8 mouse cellular contexts compared by ENCODE assay signal in genomic region chr3:129612311-129613097, GRCm38 (mm10).
DNase-seq lines count a peak whose midpoint lies in the region; ATAC-seq lines count a peak whose summit lies in the region.

No protein-coding gene starts in this region.

- no peaks in the 10 kb centered on the region for H3K4me1 ChIP-seq in lung, embryonic 16.5 days (replicated peaks; ENCODE audit: control insufficient read depth, insufficient read depth, low read length)

- peak; percentile 23; the same call in 1 of the 2 replicates for ATAC-seq in lung, embryonic 16.5 days (ENCODE audit: low read depth)
- no peak for ATAC-seq in activated CD4-positive, CD25-positive, alpha-beta regulatory T cell, adult 4 months

- WGBS in lung, embryonic 16.5 days = 81% methylated on average over 25 of the region's 25 CpGs

- H3K9me3 ChIP-seq in lung, embryonic 16.5 days (ENCODE audit: control insufficient read depth, low read length) = no peaks in the 10 kb centered on the region

- H3K4me2 ChIP-seq in lung, embryonic 16.5 days (ENCODE audit: low read depth, low read length) = no peak overlapping the region

- H3K9ac ChIP-seq in lung, embryonic 16.5 days (ENCODE audit: low read length) = no peak overlapping the region

- DNase-seq in cerebellum, postnatal 10 days = peak; percentile 64 to 67
- no peak for DNase-seq in cerebellum, adult 11-12 months
- peak; percentile 35 for DNase-seq in left cerebral cortex, postnatal 4 days
- DNase-seq in left cerebral cortex, postnatal 10 days (ENCODE audit: extremely low spot score in 1 of 2, low spot score in 2 of 2) = no peak
- peak; percentile 30 to 56 for DNase-seq in cerebellum, postnatal 25 days
- DNase-seq in urinary bladder, postnatal 4 days (ENCODE audit: low spot score in 2 of 2) = no peak

- H3K27me3 ChIP-seq in lung, embryonic 16.5 days (ENCODE audit: control insufficient read depth, insufficient read depth, low read depth, low read length) = peaks cover 24% of the 10 kb centered on the region

- intact Hi-C loops in left cerebral cortex, postnatal 4 days (cut with DNase I) = no loop called here
- intact Hi-C loops in left cerebral cortex, postnatal 10 days (cut with DNase I) = no loop called here

- H3K27ac ChIP-seq in lung, embryonic 16.5 days (ENCODE audit: low read length) = no peak overlapping the region

- no peak overlapping the region for H3K4me3 ChIP-seq in lung, embryonic 16.5 days (ENCODE audit: low read length)

- no peaks in the 10 kb centered on the region for H3K36me3 ChIP-seq in lung, embryonic 16.5 days (ENCODE audit: control insufficient read depth, insufficient read depth, low read length)

Comparison
In these comparisons a context has a peak if more than half of its experiments do, and no peak if none do; other contexts are left out.
1. DNase-seq: peak in cerebellum, postnatal 10 days (2 of 2), left cerebral cortex, postnatal 4 days (single experiment) and cerebellum, postnatal 25 days (2 of 2); none in cerebellum, adult 11-12 months (single experiment), left cerebral cortex, postnatal 10 days (0 of 2) and urinary bladder, postnatal 4 days (0 of 2).